Mouse (Mus musculus) stomach, postnatal 0 days (tissue): ENCODE results near the gene Prss27.

ENCODE experiments used
- CTCF ChIP-seq: IDR thresholded peaks from 2 replicates; pipeline ENCODE4 v1.5.1; 2016; ENCODE audit warnings: antibody characterized with exemption, low read depth, mild to moderate bottlenecking, moderate library complexity
- EP300 ChIP-seq: optimal IDR thresholded peaks from 2 replicates; pipeline ENCODE3; 2016; ENCODE audit warnings: antibody characterized with exemption

GRCm38 (mm10) chr17:24072919-24073696, 35.2 kb downstream of the Prss27 start, which contains the start of gene Kctd5:
- TF ChIP-seq CTCF: no peak
- peak; percentile 81 for TF ChIP-seq EP300
